Mouse (Mus musculus): ENCODE data around the gene Oxct1. TPM values are rescaled to one million over a fixed set of nuclear protein-coding genes. Genes with fewer than 3 reads are reported as not detected.
A peak's percentile ranks its signal among the peaks of the same experiment; 100 is the strongest.

Oxct1 gene
- polyA plus RNA-seq, 1 experiment from 2014 or later: 44.9 TPM

DNA sequence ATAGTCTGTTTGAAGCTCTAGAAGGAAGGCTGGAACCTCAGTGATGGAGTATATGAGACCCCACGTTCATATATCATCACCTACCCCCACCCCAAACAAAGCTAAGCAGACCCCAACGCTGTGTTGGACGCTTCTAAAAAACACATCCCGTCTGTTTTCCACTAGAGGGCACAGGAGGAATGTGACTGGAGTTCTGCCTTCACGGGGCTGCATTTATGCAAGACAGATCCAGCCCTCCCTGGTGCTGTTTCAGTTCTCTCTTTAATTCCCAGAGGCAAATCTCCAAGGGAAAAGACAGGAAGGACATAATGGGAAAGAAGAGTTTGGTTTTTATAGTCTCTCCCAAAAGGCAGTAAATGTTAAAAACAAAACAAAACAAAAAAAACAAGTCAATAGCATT, 30.4 kb downstream of the Oxct1 start:
- Histone ChIP-seq H3K9ac (ENCODE audit: low read depth, low read length) (no peak overlapping the region), H3K9me3 (ENCODE audit: control insufficient read depth) (no peaks in the 10 kb centered on the region), H3K4me2 (replicated peaks; ENCODE audit: low read depth) (no peak overlapping the region), H3K4me1 (replicated peaks; ENCODE audit: control insufficient read depth, insufficient read depth, low read length) (no peaks in the 10 kb centered on the region), H3K4me3 (ENCODE audit: low read depth, low read length) (no peak overlapping the region), H3K36me3 (ENCODE audit: control insufficient read depth, insufficient read depth) (peaks cover 26% of the 10 kb centered on the region), H3K27ac (ENCODE audit: low read depth, low read length) (no peak overlapping the region), H3K27me3 (replicated peaks; ENCODE audit: control insufficient read depth, insufficient read depth, low read length) (no peaks in the 10 kb centered on the region)
- WGBS: 24% methylated on average over 5 of the region's 5 CpGs
- no peak for ATAC-seq
- TF ChIP-seq CTCF (IDR thresholded peaks at IDR 0.05; ENCODE audit: low read depth): peak; percentile 82

DNA sequence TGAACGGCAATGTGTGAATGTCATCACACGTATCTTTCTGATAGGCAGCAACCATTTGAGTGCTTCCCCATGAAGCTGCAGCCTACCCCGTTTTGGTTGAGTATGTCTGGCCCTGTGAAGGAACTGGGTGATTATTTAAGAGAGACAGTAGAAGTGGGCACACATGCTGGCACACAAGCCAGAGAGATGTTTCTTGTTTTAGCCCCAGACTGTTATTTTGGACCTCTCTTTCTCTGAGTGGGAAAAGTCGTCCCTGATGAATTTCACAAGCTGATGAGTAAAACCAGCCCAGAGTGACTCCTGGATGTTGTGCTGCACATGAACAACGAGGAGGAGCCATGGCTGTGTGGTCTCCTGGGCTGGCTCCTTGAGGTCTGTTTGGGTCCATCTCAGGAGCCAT, 37.4 kb downstream of the Oxct1 start:
- Histone ChIP-seq H3K9me3 (ENCODE audit: control insufficient read depth) (no peaks in the 10 kb centered on the region), H3K4me1 (replicated peaks; ENCODE audit: control insufficient read depth, insufficient read depth, low read length) (no peaks in the 10 kb centered on the region), H3K36me3 (ENCODE audit: control insufficient read depth, insufficient read depth) (peaks cover 11% of the 10 kb centered on the region), H3K27ac (ENCODE audit: low read depth, low read length) (no peak overlapping the region), H3K4me3 (ENCODE audit: low read depth, low read length) (no peak overlapping the region), H3K27me3 (replicated peaks; ENCODE audit: control insufficient read depth, insufficient read depth, low read length) (no peaks in the 10 kb centered on the region), H3K9ac (ENCODE audit: low read depth, low read length) (no peak overlapping the region), H3K4me2 (replicated peaks; ENCODE audit: low read depth) (no peak overlapping the region)
- no peak for ATAC-seq
- no peak for TF ChIP-seq CTCF (IDR thresholded peaks at IDR 0.05; ENCODE audit: low read depth)
- 86% methylated on average over 5 of the region's 5 CpGs for WGBS

GRCm38 (mm10) chr15:4064013-4064412, 37.8 kb downstream of the Oxct1 start:
- H3K4me2 ChIP-seq (replicated peaks; ENCODE audit: low read depth): no peak overlapping the region
- H3K9me3 ChIP-seq (ENCODE audit: control insufficient read depth): no peaks in the 10 kb centered on the region
- 89% methylated on average over 7 of the region's 7 CpGs for WGBS
- no peak overlapping the region for H3K27ac ChIP-seq (ENCODE audit: low read depth, low read length)
- TF ChIP-seq CTCF (IDR thresholded peaks at IDR 0.05; ENCODE audit: low read depth): no peak
- H3K36me3 ChIP-seq (ENCODE audit: control insufficient read depth, insufficient read depth): peaks cover 11% of the 10 kb centered on the region
- H3K4me3 ChIP-seq (ENCODE audit: low read depth, low read length): no peak overlapping the region
- no peak overlapping the region for H3K9ac ChIP-seq (ENCODE audit: low read depth, low read length)
- no peaks in the 10 kb centered on the region for H3K27me3 ChIP-seq (replicated peaks; ENCODE audit: control insufficient read depth, insufficient read depth, low read length)
- no peak for ATAC-seq
- no peaks in the 10 kb centered on the region for H3K4me1 ChIP-seq (replicated peaks; ENCODE audit: control insufficient read depth, insufficient read depth, low read length)

- Histone ChIP-seq H3K4me1 (replicated peaks; ENCODE audit: control insufficient read depth, insufficient read depth, low read length) (no peaks in the 10 kb centered on the region), H3K27ac (ENCODE audit: low read depth, low read length) (no peak overlapping the region), H3K9me3 (ENCODE audit: control insufficient read depth) (no peaks in the 10 kb centered on the region), H3K4me3 (ENCODE audit: low read depth, low read length) (no peak overlapping the region), H3K4me2 (replicated peaks; ENCODE audit: low read depth) (no peak overlapping the region), H3K9ac (ENCODE audit: low read depth, low read length) (no peak overlapping the region), H3K27me3 (replicated peaks; ENCODE audit: control insufficient read depth, insufficient read depth, low read length) (no peaks in the 10 kb centered on the region), H3K36me3 (ENCODE audit: control insufficient read depth, insufficient read depth) (peaks cover 11% of the 10 kb centered on the region)
- no peak for TF ChIP-seq CTCF (IDR thresholded peaks at IDR 0.05; ENCODE audit: low read depth)
- WGBS: 96% methylated on average over 5 of the region's 5 CpGs
- ATAC-seq: no peak
These were observed 38.5 kb downstream of the Oxct1 start for GRCm38 (mm10) chr15:4064694-4065093.

GRCm38 (mm10) chr15:4067273-4067990, 41.2 kb downstream of the Oxct1 start:
- Histone ChIP-seq H3K4me1 (replicated peaks; ENCODE audit: control insufficient read depth, insufficient read depth, low read length) (no peaks in the 10 kb centered on the region), H3K4me2 (replicated peaks; ENCODE audit: low read depth) (no peak overlapping the region), H3K9ac (ENCODE audit: low read depth, low read length) (no peak overlapping the region), H3K27ac (ENCODE audit: low read depth, low read length) (no peak overlapping the region), H3K4me3 (ENCODE audit: low read depth, low read length) (no peak overlapping the region), H3K27me3 (replicated peaks; ENCODE audit: control insufficient read depth, insufficient read depth, low read length) (no peaks in the 10 kb centered on the region), H3K9me3 (ENCODE audit: control insufficient read depth) (no peaks in the 10 kb centered on the region), H3K36me3 (ENCODE audit: control insufficient read depth, insufficient read depth) (no peaks in the 10 kb centered on the region; the same call in 1 of the 2 replicates)
- no peak for ATAC-seq
- 81% methylated on average over 5 of the region's 5 CpGs for WGBS
- TF ChIP-seq CTCF (IDR thresholded peaks at IDR 0.05; ENCODE audit: low read depth): no peak

GRCm38 (mm10) chr15:4077978-4078377, 51.8 kb downstream of the Oxct1 start:
- no peak overlapping the region for H3K9ac ChIP-seq (ENCODE audit: low read depth, low read length)
- no peaks in the 10 kb centered on the region for H3K4me1 ChIP-seq (replicated peaks; ENCODE audit: control insufficient read depth, insufficient read depth, low read length)
- ATAC-seq: no peak
- H3K9me3 ChIP-seq (ENCODE audit: control insufficient read depth): no peaks in the 10 kb centered on the region
- WGBS: 86% methylated on average over 4 of the region's 4 CpGs
- no peak overlapping the region for H3K4me3 ChIP-seq (ENCODE audit: low read depth, low read length)
- H3K4me2 ChIP-seq (replicated peaks; ENCODE audit: low read depth): no peak overlapping the region
- H3K36me3 ChIP-seq (ENCODE audit: control insufficient read depth, insufficient read depth): peaks cover 6% of the 10 kb centered on the region; the same call in 1 of the 2 replicates
- TF ChIP-seq CTCF (IDR thresholded peaks at IDR 0.05; ENCODE audit: low read depth): no peak
- H3K27ac ChIP-seq (ENCODE audit: low read depth, low read length): no peak overlapping the region
- no peaks in the 10 kb centered on the region for H3K27me3 ChIP-seq (replicated peaks; ENCODE audit: control insufficient read depth, insufficient read depth, low read length)
